Mouse (Mus musculus): ENCODE data around the gene Plekhm2.

- TF ChIP-seq EP300 (IDR thresholded peaks at IDR 0.05; ENCODE audit: low read length) (no peak), CTCF (conservative IDR thresholded peaks at IDR 0.05 in 1 of 2, IDR thresholded peaks at IDR 0.05 in 1 of 2; ENCODE audit: low read depth in 2 of 2, low read length in 2 of 2) (no peak), POLR2A (IDR thresholded peaks at IDR 0.05; ENCODE audit: low read depth, low read length) (no peak), CHD2 (IDR thresholded peaks at IDR 0.05; ENCODE audit: low read length) (no peak), MYC (IDR thresholded peaks at IDR 0.05; ENCODE audit: low read depth, low read length) (no peak), ZKSCAN1 (IDR thresholded peaks at IDR 0.05; ENCODE audit: borderline replicate concordance, low read depth, low read length) (no peak), ZC3H11A (IDR thresholded peaks at IDR 0.05; ENCODE audit: low read depth, low read length) (no peak), TCF12 (IDR thresholded peaks at IDR 0.05; ENCODE audit: low read depth, low read length) (no peak), E2F4 (IDR thresholded peaks at IDR 0.05; ENCODE audit: insufficient replicate concordance, low read depth, low read length) (no peak), MAFK (IDR thresholded peaks at IDR 0.05; ENCODE audit: insufficient replicate concordance, low read length) (no peak), BHLHE40 (IDR thresholded peaks at IDR 0.05; ENCODE audit: low read depth, low read length) (no peak), ZMIZ1 (IDR thresholded peaks at IDR 0.05; ENCODE audit: low read depth, low read length) (no peak), SIN3A (IDR thresholded peaks at IDR 0.05; ENCODE audit: low read length) (no peak)
Measured at GRCm38 (mm10) chr4:141647187-141647586, 17.5 kb downstream of the Plekhm2 start.
